In the genomic region with DNA sequence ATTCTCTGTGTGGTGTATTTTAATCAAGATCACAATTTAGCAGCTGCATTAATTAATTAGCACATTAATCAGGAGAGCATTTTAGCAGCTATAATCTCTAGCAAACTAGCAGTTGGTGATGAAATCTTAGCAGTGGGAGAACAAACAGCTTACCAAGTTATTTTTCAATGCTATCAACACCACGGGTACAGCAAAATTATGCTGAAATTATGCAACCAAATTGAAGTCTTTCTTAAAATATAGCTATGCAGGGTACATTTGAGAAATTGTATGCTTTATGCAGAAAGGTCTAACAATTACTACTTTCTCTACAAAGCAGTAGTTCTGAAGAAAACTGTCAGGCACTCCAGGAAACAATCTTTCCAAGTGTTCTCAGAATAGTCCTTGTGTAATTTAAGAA, we compare ENCODE assay signal across 27 mouse cellular contexts.
"Had no signal": no experiment of that assay in that cellular context is flagged by ENCODE, and none has a peak within 500 bp of the region (broad histone marks: within the 10 kb centered on the region; RNA-seq: fewer than 3 reads in every experiment).

No protein-coding gene starts in this region.

- H3K4me1 ChIP-seq: limb, embryonic 15.5 days; midbrain, embryonic 13.5 days; neural tube, embryonic 12.5 days; neural tube, embryonic 15.5 days; stomach, embryonic 15.5 days had no signal

- H3K36me3 ChIP-seq: limb, embryonic 12.5 days; limb, embryonic 15.5 days; midbrain, embryonic 13.5 days; neural tube, embryonic 12.5 days; neural tube, embryonic 15.5 days; stomach, embryonic 15.5 days had no signal

- H3K27ac ChIP-seq: limb, embryonic 12.5 days; limb, embryonic 15.5 days; liver, embryonic 14.5 days; macrophage; midbrain, embryonic 13.5 days; neural tube, embryonic 12.5 days; neural tube, embryonic 15.5 days; stomach, embryonic 15.5 days had no signal

- ATAC-seq: intestine, embryonic 16.5 days; liver, postnatal 0 days; lung, postnatal 0 days; midbrain, embryonic 13.5 days; midbrain, embryonic 16.5 days had no signal

- DNase-seq: kidney, adult 18-20 months; kidney, adult 9 months; kidney, postnatal 14 days; kidney, postnatal 4 days; layer of hippocampus, adult 9-11 months; layer of hippocampus, postnatal 36 days; left cerebral cortex, postnatal 4 days; liver, postnatal 0 days; lung, embryonic 14.5 days; right cerebral cortex, adult 18-20 months; right cerebral cortex, postnatal 14 days; spleen, adult 18-20 months; thymus, adult 2 months; thymus, postnatal 14 days; thymus, postnatal 4 days had no signal

- H3K4me3 ChIP-seq: limb, embryonic 12.5 days; limb, embryonic 15.5 days; midbrain, embryonic 13.5 days; neural tube, embryonic 12.5 days; neural tube, embryonic 15.5 days; stomach, embryonic 15.5 days had no signal

- H3K9ac ChIP-seq: limb, embryonic 12.5 days; limb, embryonic 15.5 days; liver, embryonic 14.5 days; liver, postnatal 0 days; lung, embryonic 14.5 days; midbrain, embryonic 13.5 days; neural tube, embryonic 12.5 days; neural tube, embryonic 15.5 days; stomach, embryonic 15.5 days had no signal

- H3K27me3 ChIP-seq: limb, embryonic 12.5 days; limb, embryonic 15.5 days; midbrain, embryonic 13.5 days; neural tube, embryonic 12.5 days; neural tube, embryonic 15.5 days; stomach, embryonic 15.5 days had no signal

- H3K9me3 ChIP-seq: limb, embryonic 12.5 days; limb, embryonic 15.5 days; midbrain, embryonic 13.5 days; neural tube, embryonic 12.5 days; neural tube, embryonic 15.5 days; stomach, embryonic 15.5 days had no signal

- H3K4me2 ChIP-seq: limb, embryonic 12.5 days; limb, embryonic 15.5 days; liver, embryonic 11.5 days; lung, embryonic 14.5 days; midbrain, embryonic 13.5 days; neural tube, embryonic 12.5 days; neural tube, embryonic 15.5 days; stomach, embryonic 15.5 days had no signal
